Mouse (Mus musculus) heart, postnatal 0 days (tissue): Measurements from ENCODE around the gene Gmfg. TPM values are rescaled to one million over a fixed set of nuclear protein-coding genes. Genes with fewer than 3 reads are reported as not detected.

ENCODE experiments used
- ATAC-seq: fragments of 200-750 bp; cut with Nextera tagmentation; 2 replicates; pipeline ENCODE4 v1.8.0; 2017; ENCODE audit warnings: low read depth, moderate number of reproducible peaks, moderate library complexity; ENCODE audit not compliant: insufficient read depth
- DNase-seq: peaks from one replicate; pipeline ENCODE4 v3.0.0-alpha.2; 2016; ENCODE audit warnings: low spot score
- H3K27ac ChIP-seq: fragments of 300-500 bp; sonication (generic); 2 replicates; pipeline ENCODE4 v1.5.1; 2014; ENCODE audit warnings: low read depth, mild to moderate bottlenecking
- H3K27me3 ChIP-seq: fragments of 300-500 bp; sonication (generic); 2 replicates; pipeline ENCODE4 v1.6.1; 2014; ENCODE audit warnings: low read length, mixed read lengths; ENCODE audit not compliant: control insufficient read depth, insufficient read depth
- H3K36me3 ChIP-seq: fragments of 300-500 bp; sonication (generic); replicated peaks from 2 replicates; pipeline ENCODE4 v1.6.1; 2014; ENCODE audit warnings: low read length, mixed read lengths; ENCODE audit not compliant: control insufficient read depth, insufficient read depth
- H3K4me1 ChIP-seq: fragments of 300-500 bp; sonication (generic); 2 replicates; pipeline ENCODE4 v1.6.1; 2014; ENCODE audit warnings: antibody characterized with exemption; ENCODE audit not compliant: control insufficient read depth, insufficient read depth
- H3K4me2 ChIP-seq: fragments of 300-500 bp; sonication (generic); 2 replicates; pipeline ENCODE4 v1.6.1; 2014; ENCODE audit warnings: low read depth, mild to moderate bottlenecking, low read length, moderate library complexity
- H3K4me3 ChIP-seq: fragments of 300-500 bp; sonication (generic); 2 replicates; pipeline ENCODE4 v1.5.1; 2014; ENCODE audit warnings: low read depth, low read length
- H3K9ac ChIP-seq: fragments of 300-500 bp; sonication (generic); replicated peaks from 2 replicates; pipeline ENCODE4 v1.6.1; 2014; ENCODE audit warnings: low read depth, low read length, mixed read lengths
- H3K9me3 ChIP-seq: fragments of 300-500 bp; sonication (generic); replicated peaks from 2 replicates; pipeline ENCODE4 v1.6.1; 2016; ENCODE audit warnings: low read length; ENCODE audit not compliant: control insufficient read depth
- CTCF ChIP-seq: IDR thresholded peaks from 2 replicates; pipeline ENCODE4 v1.5.1; 2016; ENCODE audit warnings: antibody characterized with exemption, control low read depth, low read depth
- EP300 ChIP-seq: IDR thresholded peaks from 2 replicates; pipeline ENCODE4 v1.6.1; 2016; ENCODE audit warnings: antibody characterized with exemption, low read depth
- WGBS: fragments of 180-500 bp; shearing (Covaris S2); extraction: QIAGEN DNeasy Blood & Tissue Kit; methylation state at CpG from one replicate; pipeline ENCODE4 v1.1.7; 2014; 5-methylcytosine and 5-hydroxymethylcytosine counted together
- polyA plus RNA-seq: library from polyadenylated mRNA; unstranded; fragments of >200 nt; fragmentation: Nextera tagmentation; extraction: Ambion mirVana; gene quantifications from 2 replicates; pipeline ENCODE4 v1.2.1, GENCODE M21; 2015
- total RNA-seq: library from RNA; depleted of rRNA; stranded (reverse); fragments of >200 nt; gene quantifications from 2 replicates; pipeline ENCODE4 v1.2.3, GENCODE M21; 2014; ENCODE audit warnings: low replicate concordance

Gene Gmfg
- total and polyA plus RNA-seq, 2 experiments from 2014 or later = 1.5 to 8.9 TPM

GRCm38 (mm10) chr7:28398000-28398399 is 39.2 kb upstream of the Gmfg start:
- H3K9ac ChIP-seq = no peak overlapping the region
- ATAC-seq (no peak), DNase-seq (no peak)
- no peaks in the 10 kb centered on the region for H3K9me3 ChIP-seq
- 56% methylated on average over 3 of the region's 3 CpGs for WGBS
- TF ChIP-seq EP300 (no peak), CTCF (peak; percentile 50)
- H3K4me3 ChIP-seq = no peak overlapping the region
- peaks cover 5% of the 10 kb centered on the region for H3K4me1 ChIP-seq
- no peak overlapping the region for H3K4me2 ChIP-seq
- H3K27me3 ChIP-seq = no peaks in the 10 kb centered on the region
- peaks cover 68% of the 10 kb centered on the region for H3K36me3 ChIP-seq
- H3K27ac ChIP-seq = no peak overlapping the region

GRCm38 (mm10) chr7:28398696-28399340 is 38.4 kb upstream of the Gmfg start:
- no peak overlapping the region for H3K9ac ChIP-seq
- no peaks in the 10 kb centered on the region for H3K9me3 ChIP-seq
- 85% methylated on average over 10 of the region's 10 CpGs for WGBS
- no peak for ATAC-seq
- H3K4me3 ChIP-seq = no peak overlapping the region
- H3K4me1 ChIP-seq = no peaks in the 10 kb centered on the region
- peaks cover 76% of the 10 kb centered on the region for H3K36me3 ChIP-seq
- no peak overlapping the region for H3K27ac ChIP-seq
- H3K4me2 ChIP-seq = no peak overlapping the region
- H3K27me3 ChIP-seq = no peaks in the 10 kb centered on the region
- no peak for DNase-seq
- TF ChIP-seq CTCF (no peak), EP300 (no peak)

GRCm38 (mm10) chr7:28401030-28401429 is 36.2 kb upstream of the Gmfg start:
- Histone ChIP-seq H3K4me3 (no peak overlapping the region), H3K9ac (no peak overlapping the region), H3K4me2 (no peak overlapping the region), H3K27me3 (no peaks in the 10 kb centered on the region), H3K36me3 (peaks cover 85% of the 10 kb centered on the region), H3K9me3 (no peaks in the 10 kb centered on the region), H3K4me1 (no peaks in the 10 kb centered on the region), H3K27ac (no peak overlapping the region)
- no peak for DNase-seq
- WGBS = 100% methylated on average over 1 of the region's 1 CpGs
- TF ChIP-seq EP300 (no peak), CTCF (no peak)
- ATAC-seq = no peak

- WGBS = 71% methylated on average over 3 of the region's 3 CpGs
- TF ChIP-seq CTCF = no peak
- TF ChIP-seq EP300 = no peak
- Histone ChIP-seq H3K4me2 (no peak overlapping the region), H3K9ac (no peak overlapping the region), H3K9me3 (no peaks in the 10 kb centered on the region), H3K27ac (no peak overlapping the region), H3K4me3 (no peak overlapping the region), H3K36me3 (peaks cover 85% of the 10 kb centered on the region), H3K27me3 (no peaks in the 10 kb centered on the region), H3K4me1 (no peaks in the 10 kb centered on the region)
- DNase-seq = no peak
- no peak for ATAC-seq
Observed at GRCm38 (mm10) chr7:28401942-28402341, 35.3 kb upstream of the Gmfg start.

GRCm38 (mm10) chr7:28410841-28411475 is 26.3 kb upstream of the Gmfg start:
- Histone ChIP-seq H3K27me3 (no peaks in the 10 kb centered on the region), H3K4me3 (no peak overlapping the region), H3K9ac (no peak overlapping the region), H3K27ac (peak overlapping the region; percentile 80), H3K4me2 (no peak overlapping the region), H3K9me3 (no peaks in the 10 kb centered on the region), H3K4me1 (peaks cover 19% of the 10 kb centered on the region; the same call in 1 of the 2 replicates), H3K36me3 (peaks cover 62% of the 10 kb centered on the region)
- TF ChIP-seq CTCF (no peak), EP300 (no peak)
- ATAC-seq = peak; percentile 59
- peak; percentile 44 for DNase-seq
- WGBS = 51% methylated on average over 3 of the region's 3 CpGs
